Mouse (Mus musculus) embryonic facial prominence, embryonic 12.5 days (tissue): ENCODE results near the gene Hgfac. TPM values are rescaled to one million over a fixed set of nuclear protein-coding genes. Genes with fewer than 3 reads are reported as not detected.

Experiments
- ATAC-seq: fragments of 200-750 bp; cut with Nextera tagmentation; 2 replicates; pipeline ENCODE4 v1.8.0; 2017; ENCODE audit not compliant: insufficient number of reproducible peaks, insufficient read depth, low FRiP score, low TSS enrichment
- H3K27ac ChIP-seq: fragments of 300-500 bp; sonication (generic); 2 replicates; pipeline ENCODE4 v1.5.1; 2016; ENCODE audit warnings: mild to moderate bottlenecking
- H3K27me3 ChIP-seq: fragments of 300-500 bp; sonication (generic); 2 replicates; pipeline ENCODE4 v1.6.1; 2016; ENCODE audit warnings: mild to moderate bottlenecking, moderate library complexity
- H3K36me3 ChIP-seq: fragments of 300-500 bp; sonication (generic); 2 replicates; pipeline ENCODE4 v1.6.1; 2016; ENCODE audit warnings: mild to moderate bottlenecking
- H3K4me1 ChIP-seq: fragments of 300-500 bp; sonication (generic); 2 replicates; pipeline ENCODE4 v1.6.1; 2016
- H3K4me2 ChIP-seq: fragments of 300-500 bp; sonication (generic); replicated peaks from 2 replicates; pipeline ENCODE4 v1.6.1; 2016; ENCODE audit warnings: mild to moderate bottlenecking, moderate library complexity
- H3K4me3 ChIP-seq: fragments of 300-500 bp; sonication (generic); 2 replicates; pipeline ENCODE4 v1.5.1; 2016; ENCODE audit warnings: mild to moderate bottlenecking
- H3K9ac ChIP-seq: fragments of 300-500 bp; sonication (generic); 2 replicates; pipeline ENCODE4 v1.6.1; 2016; ENCODE audit warnings: mild to moderate bottlenecking, moderate library complexity
- H3K9me3 ChIP-seq: fragments of 300-500 bp; sonication (generic); 2 replicates; pipeline ENCODE4 v1.6.1; 2016; ENCODE audit warnings: mild to moderate bottlenecking, moderate library complexity
- WGBS: fragments of 180-500 bp; shearing (Covaris S2); methylation state at CpG from one replicate; pipeline ENCODE4 v1.1.7; 2016; 5-methylcytosine and 5-hydroxymethylcytosine counted together
- polyA plus RNA-seq: library from polyadenylated mRNA; unstranded; fragments of >200 nt; fragmentation: Nextera tagmentation; extraction: Ambion mirVana; gene quantifications from 2 replicates; pipeline ENCODE4 v1.2.1, GENCODE M21; 2016

Gene Hgfac
- polyA plus RNA-seq: 0.67 and 0.90 TPM in 2 replicates

GRCm38 (mm10) chr5:35041268-35041829 is at the start of gene Hgfac:
TSS of gene Hgfac (plus strand) at chr5:35041509.
- Histone ChIP-seq H3K27me3 (no peaks in the 10 kb centered on the region), H3K36me3 (no peaks in the 10 kb centered on the region), H3K4me1 (no peaks in the 10 kb centered on the region), H3K4me3 (no peak within 1 kb of the TSS), H3K27ac (no peak within 1 kb of the TSS), H3K4me2 (no peak within 1 kb of the TSS), H3K9ac (no peak within 1 kb of the TSS), H3K9me3 (no peaks in the 10 kb centered on the region)
- ATAC-seq: no peak
- 60% methylated on average over 6 of the region's 6 CpGs for WGBS

GRCm38 (mm10) chr5:34998754-34999153 is 42.6 kb upstream of the Hgfac start:
- 38% methylated on average over 3 of the region's 3 CpGs for WGBS
- Histone ChIP-seq H3K4me1 (peaks cover 15% of the 10 kb centered on the region), H3K27ac (peak overlapping the region; percentile 41; the same call in 1 of the 2 replicates), H3K36me3 (peaks cover 18% of the 10 kb centered on the region; the same call in 1 of the 2 replicates), H3K9ac (no peak overlapping the region), H3K9me3 (no peaks in the 10 kb centered on the region), H3K4me2 (no peak overlapping the region), H3K4me3 (no peak overlapping the region), H3K27me3 (no peaks in the 10 kb centered on the region)
- no peak for ATAC-seq

GRCm38 (mm10) chr5:34999281-34999680 is 42.0 kb upstream of the Hgfac start:
- peaks cover 15% of the 10 kb centered on the region for H3K4me1 ChIP-seq
- no peaks in the 10 kb centered on the region for H3K27me3 ChIP-seq
- no peak for ATAC-seq
- H3K9me3 ChIP-seq: no peaks in the 10 kb centered on the region
- WGBS: 67% methylated on average over 6 of the region's 6 CpGs
- H3K36me3 ChIP-seq: peaks cover 12% of the 10 kb centered on the region; the same call in 1 of the 2 replicates
- no peak overlapping the region for H3K4me2 ChIP-seq
- no peak overlapping the region for H3K4me3 ChIP-seq
- H3K9ac ChIP-seq: no peak overlapping the region
- H3K27ac ChIP-seq: peak overlapping the region; percentile 77

- no peak overlapping the region for H3K4me3 ChIP-seq
- peaks cover 14% of the 10 kb centered on the region; the same call in 1 of the 2 replicates for H3K36me3 ChIP-seq
- H3K9me3 ChIP-seq: no peaks in the 10 kb centered on the region
- no peaks in the 10 kb centered on the region for H3K27me3 ChIP-seq
- H3K4me1 ChIP-seq: peaks cover 15% of the 10 kb centered on the region
- H3K27ac ChIP-seq: peak overlapping the region; percentile 67
- no peak overlapping the region for H3K4me2 ChIP-seq
- no peak overlapping the region for H3K9ac ChIP-seq
- ATAC-seq: no peak
Observed at GRCm38 (mm10) chr5:35000323-35000722, 41.0 kb upstream of the Hgfac start.

GRCm38 (mm10) chr5:35001144-35001543 is 40.2 kb upstream of the Hgfac start:
- Histone ChIP-seq H3K4me2 (no peak overlapping the region), H3K27ac (peak overlapping the region; percentile 67; the same call in 1 of the 2 replicates), H3K9ac (no peak overlapping the region), H3K4me1 (peaks cover 15% of the 10 kb centered on the region), H3K36me3 (peaks cover 20% of the 10 kb centered on the region; the same call in 1 of the 2 replicates), H3K9me3 (no peaks in the 10 kb centered on the region), H3K4me3 (no peak overlapping the region), H3K27me3 (no peaks in the 10 kb centered on the region)
- ATAC-seq: no peak
- 72% methylated on average over 3 of the region's 3 CpGs for WGBS

- Histone ChIP-seq H3K4me2 (no peak overlapping the region), H3K4me1 (peaks cover 10% of the 10 kb centered on the region), H3K9ac (no peak overlapping the region), H3K36me3 (peaks cover 23% of the 10 kb centered on the region), H3K27ac (no peak overlapping the region), H3K9me3 (no peaks in the 10 kb centered on the region), H3K27me3 (no peaks in the 10 kb centered on the region), H3K4me3 (no peak overlapping the region)
- no peak for ATAC-seq
- WGBS: 84% methylated on average over 7 of the region's 7 CpGs
Observed at GRCm38 (mm10) chr5:35003611-35004162, 37.6 kb upstream of the Hgfac start.

- Histone ChIP-seq H3K9me3 (no peaks in the 10 kb centered on the region), H3K9ac (no peak overlapping the region)
- 83% methylated on average over 2 of the region's 2 CpGs for WGBS
Observed at GRCm38 (mm10) chr5:35004769-35005168, 36.5 kb upstream of the Hgfac start.

GRCm38 (mm10) chr5:35005659-35006058 is 35.6 kb upstream of the Hgfac start:
- Histone ChIP-seq H3K27ac (no peak overlapping the region), H3K4me3 (no peak overlapping the region), H3K27me3 (no peaks in the 10 kb centered on the region), H3K36me3 (peaks cover 23% of the 10 kb centered on the region), H3K9ac (no peak overlapping the region), H3K9me3 (no peaks in the 10 kb centered on the region), H3K4me2 (no peak overlapping the region), H3K4me1 (0 out of 2 replicates have a peak, but pooled peaks cover 4% of the 10 kb centered on the region)
- ATAC-seq: no peak
- WGBS: 93% methylated on average over 3 of the region's 3 CpGs

More at GRCm38 (mm10) chr5:35004769-35005168, 36.5 kb upstream of the Hgfac start:
- no peak overlapping the region for H3K27ac ChIP-seq
- no peak overlapping the region for H3K4me3 ChIP-seq
- H3K4me2 ChIP-seq: no peak overlapping the region
- peaks cover 23% of the 10 kb centered on the region for H3K36me3 ChIP-seq
- no peak for ATAC-seq
- no peaks in the 10 kb centered on the region for H3K27me3 ChIP-seq
- H3K4me1 ChIP-seq: peaks cover 7% of the 10 kb centered on the region; the same call in 1 of the 2 replicates

GRCm38 (mm10) chr5:35006599-35006998 is 34.7 kb upstream of the Hgfac start:
- Histone ChIP-seq H3K27me3 (no peaks in the 10 kb centered on the region), H3K4me1 (no peaks in the 10 kb centered on the region), H3K27ac (no peak overlapping the region), H3K4me3 (no peak overlapping the region), H3K36me3 (peaks cover 29% of the 10 kb centered on the region), H3K9ac (no peak overlapping the region), H3K9me3 (no peaks in the 10 kb centered on the region), H3K4me2 (no peak overlapping the region)
- WGBS: 71% methylated on average over 2 of the region's 2 CpGs
- no peak for ATAC-seq

GRCm38 (mm10) chr5:35009163-35009562 is 32.1 kb upstream of the Hgfac start:
- no peak for ATAC-seq
- H3K27me3 ChIP-seq: no peaks in the 10 kb centered on the region
- H3K4me3 ChIP-seq: no peak overlapping the region
- H3K36me3 ChIP-seq: peaks cover 30% of the 10 kb centered on the region
- H3K4me1 ChIP-seq: no peaks in the 10 kb centered on the region
- H3K4me2 ChIP-seq: no peak overlapping the region
- H3K9me3 ChIP-seq: no peaks in the 10 kb centered on the region
- WGBS: 90% methylated on average over 4 of the region's 4 CpGs
- no peak overlapping the region for H3K27ac ChIP-seq
- no peak overlapping the region for H3K9ac ChIP-seq

GRCm38 (mm10) chr5:35010656-35011055 is 30.7 kb upstream of the Hgfac start:
- no peak for ATAC-seq
- no peaks in the 10 kb centered on the region for H3K9me3 ChIP-seq
- no peaks in the 10 kb centered on the region for H3K4me1 ChIP-seq
- H3K27ac ChIP-seq: no peak overlapping the region
- no peak overlapping the region for H3K4me2 ChIP-seq
- no peaks in the 10 kb centered on the region for H3K27me3 ChIP-seq
- H3K4me3 ChIP-seq: no peak overlapping the region
- H3K9ac ChIP-seq: no peak overlapping the region
- peaks cover 27% of the 10 kb centered on the region for H3K36me3 ChIP-seq
- WGBS: 81% methylated on average over 5 of the region's 5 CpGs

GRCm38 (mm10) chr5:35011156-35011923 is 30.0 kb upstream of the Hgfac start:
- peaks cover 24% of the 10 kb centered on the region for H3K36me3 ChIP-seq
- H3K9me3 ChIP-seq: no peaks in the 10 kb centered on the region
- no peaks in the 10 kb centered on the region for H3K27me3 ChIP-seq
- no peak for ATAC-seq
- 91% methylated on average over 6 of the region's 6 CpGs for WGBS
- H3K4me1 ChIP-seq: no peaks in the 10 kb centered on the region
- H3K27ac ChIP-seq: no peak overlapping the region
- H3K4me3 ChIP-seq: no peak overlapping the region
- H3K4me2 ChIP-seq: no peak overlapping the region
- H3K9ac ChIP-seq: no peak overlapping the region
